Mouse (Mus musculus) kidney, postnatal 25 days (tissue): Measurements from ENCODE around the gene Cilp.

ENCODE experiments used
- DNase-seq, 2 experiments: peaks; one replicate each; pipeline ENCODE4 v3.0.0; 2021; ENCODE audit warnings: mixed read lengths in 2 of 2

Cilp gene

DNA sequence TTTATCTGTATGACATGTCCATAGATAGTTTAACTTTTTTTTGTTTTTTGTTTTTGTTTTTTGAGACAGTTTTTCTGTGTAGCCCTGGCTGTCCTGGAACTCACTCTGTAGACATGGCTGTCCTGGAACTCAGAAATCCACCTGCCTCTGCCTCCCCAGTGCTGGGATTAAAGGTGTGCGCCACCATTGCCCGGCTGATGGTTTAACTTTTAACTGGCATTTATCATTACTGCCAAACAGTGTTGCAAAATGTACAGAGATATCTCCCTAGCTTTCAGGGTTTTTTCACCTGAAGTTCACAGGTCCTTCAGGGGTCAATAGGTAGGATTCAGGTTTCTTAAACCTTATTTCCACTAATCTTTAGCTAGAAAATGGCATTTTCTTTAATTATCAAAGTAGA is 32.1 kb downstream of the Cilp start:
- no peak for DNase-seq

DNA sequence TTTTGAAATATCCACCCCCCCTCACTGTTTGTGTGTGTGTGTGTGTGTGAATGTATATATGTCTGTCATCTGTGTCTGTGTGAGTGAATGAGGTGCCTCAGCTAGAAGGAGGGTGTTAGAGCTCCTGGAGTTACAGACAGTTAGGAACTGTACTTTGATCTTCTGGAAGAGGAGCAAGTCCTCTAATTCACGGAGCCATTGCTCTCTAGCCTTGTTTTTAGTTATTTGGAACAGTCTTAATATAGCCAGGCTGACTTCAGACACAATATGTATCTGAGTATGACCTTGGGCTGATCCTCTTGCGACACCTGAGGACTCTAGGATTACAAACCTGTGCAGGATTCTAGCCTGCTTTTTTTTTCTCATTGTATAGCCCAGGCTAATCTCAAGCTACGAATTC is 33.8 kb downstream of the Cilp start:
- no peak for DNase-seq

DNA sequence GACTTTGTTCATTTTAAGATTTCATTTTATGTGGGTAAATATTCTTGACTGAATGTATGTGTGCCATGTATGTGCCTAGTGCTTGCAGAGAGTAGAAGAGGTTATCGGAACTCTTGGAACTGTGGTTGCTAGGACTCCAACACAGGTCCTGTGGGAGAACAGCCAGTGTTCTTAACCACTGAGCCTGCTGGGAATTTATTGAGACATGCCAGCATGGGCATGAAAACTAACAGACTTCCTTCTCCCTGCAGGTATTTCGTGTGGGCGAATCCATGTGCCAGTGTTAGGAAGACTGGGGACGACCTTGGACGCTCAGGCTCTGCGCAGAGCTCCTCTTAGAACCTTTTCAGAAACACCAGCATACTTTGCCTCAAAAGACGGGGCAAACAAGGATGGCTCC is 34.7 kb downstream of the Cilp start:
- DNase-seq = no peak

DNA sequence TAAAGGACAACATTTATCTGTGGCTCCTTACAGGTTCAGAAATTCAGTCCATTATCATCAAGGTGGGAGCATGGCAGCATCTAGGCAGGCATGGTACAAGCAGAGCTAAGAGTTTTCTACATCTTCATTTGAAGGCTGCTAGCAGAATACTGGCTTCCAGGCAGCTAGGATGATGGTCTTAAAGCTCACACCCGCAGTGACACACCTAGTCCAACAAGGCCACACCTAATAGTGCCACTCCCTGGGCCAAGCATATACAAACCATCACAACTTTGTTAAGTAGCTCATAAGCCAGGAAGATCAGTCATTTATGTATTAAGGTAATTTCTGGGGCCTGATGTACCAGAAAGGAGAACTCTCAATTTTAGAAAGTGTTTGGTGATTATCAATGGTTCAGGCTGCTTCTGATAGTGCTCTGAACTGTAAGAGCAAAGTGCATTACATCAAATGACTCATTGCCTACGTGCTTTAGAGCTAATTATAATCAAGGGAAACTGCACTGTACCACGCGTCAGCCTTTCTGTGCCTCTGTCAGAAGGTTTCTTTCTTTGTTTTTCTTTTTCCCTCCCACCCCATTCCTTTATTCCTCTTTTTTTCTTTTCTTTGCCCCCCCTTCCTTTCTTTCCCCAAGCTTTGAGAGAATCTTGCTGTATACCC is 37.5 kb downstream of the Cilp start:
- DNase-seq = no peak

DNA sequence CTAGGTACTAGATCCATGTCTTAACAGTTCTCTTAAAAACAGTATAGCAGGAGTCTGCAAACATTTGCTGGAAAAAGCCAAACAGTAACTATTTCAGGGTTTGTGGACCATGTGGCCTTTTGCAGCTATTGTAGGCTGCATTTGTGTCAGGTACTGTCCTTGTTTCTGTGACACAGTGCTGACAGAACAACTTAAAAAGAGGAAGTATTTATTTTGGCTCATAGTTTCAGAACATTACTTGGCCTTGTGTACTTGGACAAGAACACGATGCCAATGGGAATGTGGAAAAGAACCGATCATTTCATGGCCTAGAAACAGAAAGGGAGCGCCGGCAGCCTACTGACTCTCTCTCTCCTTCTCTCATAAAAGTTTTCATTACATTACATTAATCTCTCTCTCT is 38.6 kb downstream of the Cilp start:
- DNase-seq = no peak

DNA sequence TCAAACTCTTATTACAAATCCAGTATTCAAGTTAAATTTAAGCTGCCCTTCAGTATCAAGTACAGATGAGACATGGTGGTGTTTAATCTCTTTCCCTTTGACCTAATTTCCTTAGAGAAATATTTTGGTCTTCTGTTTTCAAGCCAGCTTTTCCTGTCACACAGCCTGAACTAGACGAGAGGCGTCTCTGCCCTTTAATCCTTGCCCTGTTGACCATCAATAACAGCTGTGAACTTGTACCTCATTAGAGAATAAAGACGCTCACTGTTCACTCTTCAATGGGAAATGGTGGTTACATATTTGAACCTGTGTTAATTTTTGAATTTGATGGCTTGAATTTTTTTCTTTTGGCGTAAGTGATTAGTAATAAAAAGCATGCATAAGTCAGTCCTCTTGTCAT is 39.3 kb downstream of the Cilp start:
- DNase-seq = peak; percentile 52 to 56

DNA sequence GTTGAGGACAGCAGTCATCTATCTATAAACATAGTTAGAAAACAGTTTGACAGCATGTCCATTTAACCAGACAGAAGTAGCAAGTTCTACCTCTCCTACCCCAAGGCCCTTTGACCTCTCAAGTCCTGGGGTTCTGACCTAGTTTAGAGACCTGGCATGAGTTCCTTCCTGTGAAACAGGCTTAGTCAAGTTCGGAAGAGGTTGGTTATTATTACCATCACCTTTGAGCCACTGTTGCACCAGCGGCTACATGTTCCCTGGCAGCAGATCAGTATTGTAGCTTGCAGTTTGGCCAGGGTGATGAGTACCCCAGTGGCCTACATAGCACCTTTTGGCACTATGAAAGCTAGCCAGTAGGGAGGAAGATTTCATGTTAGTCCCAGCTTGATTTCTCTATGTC is 41.7 kb downstream of the Cilp start:
- peak; percentile 46 to 80 for DNase-seq

DNA sequence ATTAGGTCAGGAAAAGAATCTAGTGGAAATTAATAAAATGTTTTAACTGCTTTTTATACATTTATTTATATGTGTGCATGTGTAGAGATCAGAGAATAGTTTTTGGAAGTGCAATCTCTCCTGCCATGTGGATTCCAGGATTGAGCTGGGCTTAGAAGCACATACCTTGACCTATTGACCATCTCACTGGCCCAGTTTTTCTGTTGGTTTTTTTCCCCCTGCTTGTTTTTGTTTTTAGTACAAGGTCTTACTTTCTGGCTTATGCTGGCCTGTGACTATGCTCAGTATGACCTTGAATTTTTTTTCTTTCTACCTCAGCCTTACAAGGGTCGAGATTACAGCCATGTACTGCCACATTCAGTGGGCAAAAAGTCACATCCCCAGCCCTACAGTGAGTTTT is 43.0 kb downstream of the Cilp start:
- DNase-seq = no peak

DNA sequence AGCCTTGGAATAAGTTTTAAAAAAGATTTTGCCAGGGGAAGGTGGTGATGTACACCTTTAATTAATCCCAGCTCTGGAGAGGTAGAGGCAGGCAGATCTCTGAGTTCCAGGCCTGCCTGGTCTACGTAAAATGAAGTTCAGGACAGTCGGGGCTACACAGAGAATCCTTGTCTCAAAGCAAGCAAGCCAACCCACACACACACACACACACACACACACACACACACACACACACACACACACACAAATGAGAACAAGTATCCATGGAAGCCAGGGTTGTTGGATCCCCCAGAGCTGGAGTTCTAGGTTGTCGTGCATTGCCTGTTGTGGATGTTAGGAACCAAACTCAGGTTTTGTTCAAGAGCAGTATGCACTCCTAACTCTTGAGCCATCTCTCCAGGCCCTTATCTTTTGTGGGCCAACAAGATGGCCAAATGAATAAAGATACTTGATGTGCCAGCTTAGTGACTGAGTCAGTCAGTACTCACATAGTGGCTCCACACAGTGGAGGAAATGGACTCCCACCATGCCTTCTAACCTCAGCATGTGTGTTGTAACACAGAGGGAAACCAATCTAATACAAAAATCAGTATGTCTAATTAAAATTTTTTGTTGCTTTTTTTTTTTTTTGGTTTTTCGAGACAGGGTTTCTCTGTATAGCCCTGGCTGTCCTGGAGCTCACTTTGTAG is 47.8 kb downstream of the Cilp start:
- no peak for DNase-seq

DNA sequence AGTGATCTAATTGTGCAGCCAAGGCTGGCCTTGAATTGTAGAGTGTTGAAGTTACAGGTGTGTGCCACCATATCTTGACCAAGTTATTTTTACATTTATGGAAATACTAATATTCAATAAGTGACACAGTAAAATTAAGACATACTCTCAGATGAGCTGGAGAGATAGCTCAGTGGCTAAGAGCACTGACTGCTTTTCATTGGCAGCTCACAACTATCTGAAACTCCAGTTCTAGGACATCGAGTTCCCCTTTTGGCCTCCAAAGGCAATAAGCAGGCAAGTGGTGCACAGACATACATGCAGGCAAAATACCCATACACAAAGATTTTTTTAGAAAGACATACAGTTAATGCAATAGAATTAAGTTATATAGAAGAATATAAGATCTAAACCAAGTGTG is 48.9 kb downstream of the Cilp start:
- DNase-seq = no peak

DNA sequence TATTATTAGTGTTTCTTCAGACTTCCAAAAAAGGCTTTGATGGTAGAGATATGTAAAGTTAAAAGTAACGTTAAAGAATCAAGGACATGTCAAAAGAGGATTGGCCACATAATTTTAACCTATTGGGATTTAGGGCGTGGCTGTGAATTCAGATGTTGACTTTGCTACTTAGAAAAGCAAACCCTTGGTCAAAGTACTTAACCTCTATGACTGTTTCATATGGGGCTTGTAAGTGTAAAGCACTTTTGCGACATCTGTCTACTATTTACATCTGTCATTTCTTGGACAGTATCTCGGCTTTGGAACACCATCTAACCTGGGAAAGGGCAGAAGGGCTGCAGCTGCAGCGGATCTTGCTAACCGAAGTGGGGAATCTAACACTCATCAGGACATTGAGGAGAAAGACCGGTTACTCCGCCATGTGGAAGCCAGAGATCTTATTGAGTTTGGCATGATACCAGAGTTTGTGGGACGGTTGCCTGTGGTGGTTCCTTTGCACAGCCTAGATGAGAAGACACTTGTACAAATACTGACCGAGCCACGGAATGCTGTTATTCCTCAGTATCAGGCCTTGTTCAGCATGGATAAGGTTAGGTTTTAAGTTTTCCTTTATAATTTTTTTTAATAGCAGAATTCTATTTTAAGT is 57.4 kb downstream of the Cilp start:
- DNase-seq = no peak

DNA sequence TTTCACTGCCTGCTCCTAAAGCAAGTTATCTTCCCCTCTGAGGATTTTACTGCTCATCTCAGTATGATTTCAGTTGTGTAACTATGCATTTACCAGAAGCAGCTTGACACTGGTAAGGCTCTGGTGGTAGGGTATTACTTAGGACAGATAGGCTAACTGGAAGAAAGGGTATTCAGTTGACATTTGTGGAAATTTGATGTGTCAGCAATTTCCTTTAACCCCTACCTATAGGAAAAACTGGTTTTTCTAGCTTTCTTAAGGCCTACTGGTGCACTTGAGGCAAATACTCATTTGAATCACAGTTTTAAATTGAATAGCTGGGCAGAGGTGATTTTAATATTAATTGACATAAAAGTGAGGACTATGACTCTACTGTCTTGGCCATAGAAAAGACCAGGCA is 61.0 kb downstream of the Cilp start:
- DNase-seq = no peak

DNA sequence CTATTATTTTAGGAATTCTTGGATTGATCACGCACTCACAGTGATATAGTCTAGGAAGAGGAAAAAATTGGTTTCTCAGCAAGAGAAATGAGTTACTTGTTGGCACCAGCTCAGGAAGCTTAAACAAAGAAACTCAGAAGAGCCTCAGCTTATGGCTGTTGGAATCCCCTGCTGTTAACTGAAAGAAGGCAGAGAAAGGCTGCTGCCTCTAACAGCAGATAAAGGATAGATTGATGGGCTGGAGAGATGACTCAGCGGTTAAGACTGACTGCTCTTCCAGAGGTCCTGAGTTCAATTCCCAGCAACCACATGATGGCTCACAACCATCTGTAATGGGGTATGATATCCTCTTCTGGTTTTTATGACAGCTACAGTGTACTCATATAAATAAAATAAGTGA is 62.4 kb downstream of the Cilp start:
- no peak for DNase-seq
